Mouse (Mus musculus): ENCODE measurements at regions not wholly inside any gene's neighbourhood (a gene's known extent, or its start where the extent isn't known, plus 50 kb on each side); places are given as distances from the start of the nearest gene placed in this dataset.

DNA sequence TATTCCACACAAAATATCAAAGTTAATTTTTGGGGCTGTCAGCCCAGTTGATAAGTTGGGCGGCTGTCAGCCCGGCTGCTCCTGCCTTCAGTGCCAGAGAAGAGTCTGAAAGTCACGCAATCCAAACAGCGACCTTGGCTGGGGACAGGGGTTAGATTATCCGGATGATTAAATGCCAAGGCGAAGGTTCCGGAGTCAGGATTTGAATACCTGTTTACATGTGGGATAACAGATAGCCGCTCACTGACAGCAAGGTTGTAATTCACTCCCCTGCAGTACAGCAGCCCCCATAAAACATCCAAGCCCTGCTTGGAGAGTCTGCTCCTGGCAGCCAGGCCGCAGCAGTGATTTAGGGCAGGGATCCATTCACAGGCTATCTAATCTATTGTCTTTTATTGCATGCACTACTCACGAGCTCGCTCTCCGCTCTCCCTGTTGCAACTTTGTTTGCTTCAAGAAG is 388.3 kb downstream of the Gm45692 start:
- no peak for DNase-seq (ENCODE audit: low spot score in 2 of 2)

DNA sequence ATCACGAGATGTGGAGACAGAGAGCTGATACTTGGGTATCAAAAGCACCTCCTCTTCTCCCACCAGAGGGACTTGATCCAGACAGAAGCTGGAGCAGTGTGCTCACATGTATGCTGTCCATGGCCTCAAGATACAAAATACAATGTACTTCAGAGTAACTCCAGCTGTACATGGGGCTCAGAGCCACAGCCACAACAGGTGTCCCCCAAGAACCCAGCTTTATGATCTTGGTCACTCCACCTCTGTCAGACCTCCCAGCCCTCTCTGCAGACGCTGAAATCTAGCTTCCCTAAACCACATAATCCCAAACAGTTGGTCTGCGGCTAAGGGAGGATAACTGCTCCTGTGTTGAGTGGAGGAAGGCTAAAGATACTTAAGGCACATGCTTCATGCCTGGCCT is 389.9 kb downstream of the Gm45692 start:
- DNase-seq (ENCODE audit: low spot score in 2 of 2), result no peak

DNA sequence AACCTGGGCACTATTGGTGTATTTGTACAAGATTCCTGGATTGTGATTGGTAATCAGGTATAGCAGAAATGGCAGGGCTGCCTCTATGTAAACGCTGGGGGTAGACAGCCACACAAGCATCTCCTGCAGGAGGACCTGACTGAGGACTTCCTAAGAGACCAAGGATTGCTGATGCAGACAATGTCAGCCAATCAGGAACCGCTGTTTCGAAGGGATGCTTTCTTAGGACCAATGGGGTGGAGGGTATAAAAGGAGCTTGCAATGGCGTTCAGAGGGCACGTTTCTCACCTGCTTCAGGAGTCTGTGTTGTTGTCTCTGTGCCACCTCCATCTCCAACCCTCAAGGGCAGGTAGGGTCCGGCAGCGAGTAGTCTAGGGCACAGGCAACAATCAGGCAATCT is 393.7 kb downstream of the Gm45692 start:
- DNase-seq (ENCODE audit: low spot score in 2 of 2), result no peak

DNA sequence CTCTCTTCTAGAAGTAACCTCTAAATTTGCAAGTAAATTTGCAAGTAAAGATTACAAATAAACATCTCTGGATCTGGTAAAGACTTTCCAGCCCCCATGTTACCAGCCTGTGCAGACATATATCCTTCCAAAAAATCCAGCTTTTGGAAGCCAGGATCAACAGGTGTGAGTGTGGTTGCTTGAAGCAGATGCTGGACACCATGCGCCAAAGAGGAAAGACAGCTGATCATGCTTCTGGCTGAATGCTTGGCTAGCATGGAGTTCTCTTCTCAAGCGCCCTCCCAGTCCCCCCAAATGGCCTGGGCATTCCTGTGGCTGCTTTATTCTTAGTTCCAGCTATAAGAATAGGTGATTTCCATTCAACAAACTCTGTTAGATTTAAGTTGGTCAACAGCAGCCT is 404.9 kb downstream of the Gm45692 start:
- DNase-seq (ENCODE audit: low spot score in 2 of 2), result no peak

DNA sequence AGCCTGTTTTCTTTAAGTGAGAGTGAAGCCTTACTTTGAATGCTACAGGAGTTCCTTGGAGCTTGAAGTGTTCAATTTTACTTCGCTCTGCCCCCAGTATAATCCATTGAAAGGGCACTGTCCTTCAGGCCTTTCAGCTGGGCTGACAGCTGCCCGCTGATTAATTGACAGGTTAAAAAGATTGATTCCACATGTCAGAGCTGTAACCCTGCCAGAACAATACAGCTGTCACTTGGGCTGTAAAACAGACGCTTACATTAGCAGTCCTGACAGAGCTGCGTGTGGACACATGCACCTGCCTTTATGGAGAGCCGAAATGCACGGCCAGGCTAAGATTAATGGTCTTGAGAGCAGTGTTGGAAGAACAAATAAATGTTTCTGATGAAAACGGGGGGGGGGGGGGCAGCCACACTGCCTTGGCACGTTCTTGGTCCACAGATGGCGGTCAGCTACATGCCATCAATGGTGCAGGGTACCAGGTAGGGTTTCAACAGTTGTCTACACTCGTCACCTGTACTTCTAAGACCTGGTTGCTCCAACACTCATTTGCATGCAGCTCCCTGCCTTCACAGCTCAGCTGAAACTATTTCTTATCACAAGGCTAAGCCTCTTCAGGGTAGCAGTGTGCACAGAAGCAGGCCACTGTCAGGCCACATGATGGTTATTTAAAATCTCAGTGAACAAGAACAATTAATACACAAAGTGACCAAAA is 407.3 kb downstream of the Gm45692 start:
- DNase-seq (ENCODE audit: low spot score in 2 of 2), result no peak

DNA sequence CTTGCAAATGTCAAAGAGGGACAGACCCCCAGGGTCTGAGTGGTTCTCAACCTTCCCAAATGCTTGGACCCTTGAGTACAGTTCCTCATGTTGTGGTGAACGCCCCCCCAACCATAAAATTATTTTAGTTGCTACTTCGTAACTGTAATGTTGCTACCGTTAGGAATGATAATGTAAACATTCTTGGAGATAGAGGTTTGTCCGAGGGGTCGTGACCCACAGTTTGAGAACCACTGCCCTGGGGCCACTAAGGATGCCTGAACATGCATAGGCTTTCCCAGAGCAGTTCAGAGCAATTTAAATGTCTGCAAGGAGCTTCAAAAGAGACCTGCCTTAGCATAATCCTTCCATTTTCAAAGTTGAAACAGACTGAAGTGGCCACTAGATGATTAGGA is 407.8 kb downstream of the Gm45692 start:
- no peak for DNase-seq (ENCODE audit: low spot score in 2 of 2)

DNA sequence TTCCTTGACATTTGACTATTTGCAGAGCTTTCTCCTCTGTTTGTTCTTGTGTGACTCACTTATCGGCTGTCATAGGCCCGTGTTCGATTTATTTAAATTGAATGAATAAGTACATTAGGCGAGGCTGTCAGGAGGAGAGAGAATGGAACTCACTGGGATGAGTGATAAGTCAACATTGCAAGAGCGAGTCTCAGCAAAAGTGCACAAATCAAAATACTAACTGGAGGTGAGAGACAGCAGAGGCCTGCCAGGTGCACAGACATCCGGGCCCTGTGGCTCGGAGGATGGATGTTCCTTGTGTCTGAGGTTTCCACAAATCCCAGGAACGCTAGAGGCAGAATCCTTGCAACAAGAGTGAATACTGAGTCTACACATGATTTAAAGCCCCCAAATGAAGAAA is 410.6 kb downstream of the Gm45692 start:
- no peak for DNase-seq (ENCODE audit: low spot score in 2 of 2)

DNA sequence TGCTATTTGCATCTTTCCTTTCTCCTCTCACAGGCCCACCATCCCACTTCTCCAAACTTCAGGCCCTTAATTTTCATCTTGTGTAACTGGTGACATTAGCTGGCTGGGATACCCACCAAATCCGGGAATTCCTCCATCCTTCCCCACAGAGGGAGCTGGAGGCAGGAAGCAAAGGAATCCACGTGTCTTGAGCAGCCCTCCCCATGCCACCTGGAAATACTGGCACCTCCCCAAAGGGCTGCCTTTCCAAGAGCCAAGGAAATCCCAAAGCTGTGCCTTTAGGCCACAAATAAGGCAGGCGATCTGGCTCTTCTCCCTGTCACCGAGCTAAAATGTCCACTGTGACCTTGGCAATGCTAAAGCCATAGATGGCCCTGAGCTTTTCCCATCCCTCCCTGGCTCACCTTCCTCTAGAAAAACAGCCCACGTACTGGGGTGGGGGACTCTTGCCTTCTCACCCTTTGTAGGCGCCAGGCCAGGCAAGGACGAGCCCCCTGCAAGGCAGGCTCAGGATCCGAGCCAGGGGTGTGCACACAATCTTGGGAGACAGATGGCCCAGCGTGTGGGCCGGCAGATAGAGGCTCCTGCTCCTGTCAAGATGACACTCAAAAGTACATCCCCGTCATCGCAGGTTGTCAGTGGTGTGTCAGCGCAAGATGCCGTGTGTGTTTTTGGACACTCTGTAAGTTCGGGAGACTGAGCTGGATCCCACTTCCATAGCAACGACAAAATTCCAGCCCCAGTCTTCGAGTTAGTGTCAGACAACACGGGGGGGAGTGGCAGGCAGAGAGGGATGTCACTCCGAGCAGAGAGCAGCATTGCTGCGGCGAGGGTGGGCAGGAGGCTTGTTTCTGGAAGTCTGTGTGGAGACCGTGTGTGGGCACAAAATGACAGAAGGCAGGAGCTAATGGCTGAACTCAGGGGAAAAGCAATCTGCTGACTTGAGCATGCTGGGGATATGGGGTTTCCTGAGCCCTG is 414.4 kb downstream of the Gm45692 start:
- DNase-seq (ENCODE audit: low spot score in 2 of 2), result peak; percentile 72 to 73

DNA sequence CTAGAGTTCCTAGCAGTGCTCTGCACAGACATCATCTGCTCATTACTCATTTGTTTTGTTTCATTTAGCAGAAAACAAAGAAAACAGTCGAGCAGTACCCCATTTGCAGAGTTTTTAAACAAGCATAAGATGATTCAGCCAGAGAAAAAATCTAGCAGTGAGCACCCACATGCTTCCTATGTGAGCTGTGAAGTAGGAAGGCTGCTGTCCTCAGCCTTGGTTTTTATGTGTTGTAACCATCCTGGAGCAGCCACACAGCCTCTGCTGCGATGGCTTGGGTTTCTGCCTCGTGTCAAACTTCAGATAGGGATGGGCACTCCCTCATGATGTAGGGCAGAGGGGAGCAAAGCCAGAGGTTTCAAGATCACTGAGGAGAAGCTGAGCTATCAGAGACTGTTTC is 416.5 kb downstream of the Gm45692 start:
- DNase-seq (ENCODE audit: low spot score in 2 of 2), result peak; percentile 16 to 52

DNA sequence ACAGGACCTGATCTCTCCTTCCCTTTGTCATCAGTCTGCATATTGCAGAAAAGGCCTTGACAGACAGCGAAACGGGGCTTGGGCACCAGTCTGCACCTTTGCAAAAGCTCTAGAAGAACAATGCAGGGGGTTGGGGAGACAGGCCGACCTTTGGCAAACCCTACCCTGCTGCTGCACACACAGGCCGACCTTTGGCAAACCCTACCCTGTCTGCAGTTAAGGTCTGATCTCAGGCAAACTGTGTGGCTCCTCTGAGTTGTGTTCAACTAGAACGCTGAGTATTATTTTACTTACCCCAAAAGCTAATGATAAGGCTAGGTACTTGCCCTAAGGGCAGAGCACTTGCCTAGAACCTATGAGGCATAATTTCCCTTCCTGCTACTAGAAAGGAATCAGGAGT is 423.4 kb upstream of the Zfp703 start:
- DNase-seq (ENCODE audit: low spot score in 2 of 2), result no peak

DNA sequence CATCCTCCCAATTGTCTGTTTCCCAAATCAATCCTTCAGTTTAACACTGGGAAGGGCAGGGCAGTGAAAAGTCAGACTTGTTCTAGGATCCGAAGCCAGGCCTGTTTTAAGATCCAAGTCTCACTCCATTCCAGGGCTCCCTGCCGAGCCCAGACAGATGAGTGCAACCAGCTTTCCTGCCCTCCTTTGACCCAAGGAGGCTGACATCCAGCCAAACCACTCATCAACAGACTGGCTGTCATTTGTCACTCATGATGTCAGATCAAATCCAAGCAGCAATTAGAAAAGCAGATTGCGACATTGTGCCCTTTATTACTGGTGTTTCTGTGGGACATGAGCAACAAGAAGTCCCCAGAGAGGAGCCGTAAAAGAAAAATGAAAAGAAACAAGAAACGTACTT is 417.9 kb upstream of the Zfp703 start:
- no peak for DNase-seq (ENCODE audit: low spot score in 2 of 2)

DNA sequence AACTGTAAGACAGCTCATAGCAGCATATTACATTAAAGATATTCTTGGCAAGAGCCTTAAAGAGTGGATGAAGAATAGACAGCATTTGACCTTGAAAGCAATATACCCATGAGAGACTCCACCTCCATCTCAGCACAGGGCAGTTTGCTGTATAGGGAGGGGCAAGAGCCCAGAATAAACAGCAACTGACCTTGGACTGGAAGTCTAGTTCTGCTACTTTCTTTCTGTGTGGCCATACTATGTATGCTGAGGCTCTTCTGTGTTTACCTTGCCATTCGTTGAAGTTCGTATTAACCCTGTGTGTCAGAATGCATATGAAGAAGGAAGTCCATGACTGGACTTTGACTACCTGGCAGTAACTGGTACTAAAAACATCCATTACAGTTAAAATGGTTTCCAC is 414.0 kb upstream of the Zfp703 start:
- DNase-seq (ENCODE audit: low spot score in 2 of 2), result no peak

DNA sequence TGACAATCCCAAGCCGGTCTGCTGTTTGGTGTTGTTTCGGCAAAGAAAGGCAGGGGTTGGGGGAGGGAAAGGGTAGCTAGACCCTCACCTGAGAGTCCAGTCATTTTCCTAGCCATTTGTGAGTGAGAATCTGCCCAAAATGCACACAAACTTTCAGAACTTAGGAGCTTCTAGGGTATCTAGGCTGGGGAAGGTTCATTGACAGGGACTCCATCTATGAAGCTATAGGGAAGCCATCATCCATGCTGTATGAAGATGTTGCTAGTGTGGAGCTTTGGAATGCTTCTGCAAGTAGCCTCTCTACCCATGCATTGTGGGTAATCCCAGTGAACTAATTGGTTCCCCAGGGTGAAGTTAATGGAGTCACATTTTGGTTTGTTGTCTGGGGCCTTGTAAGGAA is 412.9 kb upstream of the Zfp703 start:
- DNase-seq (ENCODE audit: low spot score in 2 of 2), result no peak

DNA sequence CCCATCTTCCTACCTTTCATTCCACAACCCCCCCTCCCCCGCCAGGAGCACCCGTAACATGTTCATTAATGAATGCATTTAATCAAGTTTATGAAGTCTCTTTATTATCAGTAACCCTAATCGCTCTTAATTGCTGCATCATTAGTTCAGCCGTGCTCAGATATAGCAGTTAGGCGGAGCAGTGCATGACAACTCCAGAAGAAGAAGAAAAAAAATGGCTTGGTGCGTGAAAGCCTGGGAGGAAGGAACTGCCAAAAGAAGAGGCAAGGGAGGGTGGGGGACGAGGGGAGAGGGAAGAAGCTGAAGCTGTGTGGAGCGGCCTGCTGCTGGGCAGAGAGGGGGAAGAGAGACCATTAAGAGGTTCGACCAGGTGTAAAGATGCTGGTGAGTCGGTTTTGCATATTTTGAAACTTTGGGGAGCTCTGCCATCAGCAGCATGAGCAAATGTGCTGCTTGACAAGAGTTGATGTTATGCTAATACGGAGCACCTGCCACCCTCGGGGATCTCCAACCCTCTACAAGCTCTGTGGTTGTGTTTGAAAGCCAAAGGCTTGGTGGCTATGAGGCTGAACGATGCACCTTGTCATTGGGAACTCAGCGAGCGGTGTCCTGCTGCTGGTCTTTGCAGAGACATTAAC is 408.6 kb upstream of the Zfp703 start:
- no peak for DNase-seq (ENCODE audit: low spot score in 2 of 2)

DNA sequence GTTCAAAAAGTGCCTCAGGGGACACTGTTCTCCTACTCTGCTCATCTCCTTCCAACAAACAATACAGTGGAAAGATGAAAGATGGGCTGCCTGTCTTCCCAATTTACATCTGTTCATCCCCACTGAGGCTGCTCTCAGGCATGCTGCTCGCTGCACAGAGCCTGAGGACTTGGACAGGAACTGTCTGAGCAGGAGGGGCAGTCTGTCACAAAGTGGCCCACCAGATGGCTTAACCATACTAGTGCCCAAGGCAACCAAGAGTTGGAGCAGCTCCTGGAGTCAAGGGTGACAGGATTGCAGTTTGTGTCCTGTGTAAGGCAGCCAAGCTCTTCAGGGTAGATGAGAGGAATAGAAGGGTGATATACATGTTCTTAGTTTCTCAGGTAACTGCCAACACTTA is 388.3 kb upstream of the Zfp703 start:
- DNase-seq (ENCODE audit: low spot score in 2 of 2), result no peak

DNA sequence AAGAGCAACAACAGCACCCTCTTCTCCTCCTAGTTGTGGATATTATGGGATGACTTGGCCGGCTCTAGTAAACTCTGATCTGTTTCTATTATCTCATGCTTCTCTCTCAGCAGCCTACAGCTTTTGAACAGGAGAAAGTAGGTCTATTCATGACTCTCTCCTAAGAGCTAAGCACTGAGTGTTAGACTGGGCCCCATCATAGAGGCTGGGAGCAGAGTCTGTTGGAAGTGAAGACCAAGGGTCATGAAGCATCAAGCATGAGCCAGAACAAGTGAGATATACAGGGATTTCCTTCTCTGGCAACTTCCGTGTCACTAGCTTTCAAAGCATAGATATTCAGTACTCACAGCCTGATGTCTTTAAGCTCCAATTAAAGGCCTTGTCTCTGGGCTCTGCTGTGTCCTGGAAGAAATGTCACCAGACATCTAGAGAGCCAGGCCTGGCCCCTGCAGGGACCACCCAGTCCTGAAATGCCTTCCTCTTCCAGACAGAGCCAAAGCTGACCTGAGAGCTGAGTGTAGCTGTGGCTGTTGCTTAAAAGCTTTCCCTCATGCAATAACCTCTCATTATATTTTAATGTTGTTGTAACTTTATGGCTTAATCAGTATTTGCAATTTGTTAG is 386.4 kb upstream of the Zfp703 start:
- no peak for DNase-seq (ENCODE audit: low spot score in 2 of 2)

DNA sequence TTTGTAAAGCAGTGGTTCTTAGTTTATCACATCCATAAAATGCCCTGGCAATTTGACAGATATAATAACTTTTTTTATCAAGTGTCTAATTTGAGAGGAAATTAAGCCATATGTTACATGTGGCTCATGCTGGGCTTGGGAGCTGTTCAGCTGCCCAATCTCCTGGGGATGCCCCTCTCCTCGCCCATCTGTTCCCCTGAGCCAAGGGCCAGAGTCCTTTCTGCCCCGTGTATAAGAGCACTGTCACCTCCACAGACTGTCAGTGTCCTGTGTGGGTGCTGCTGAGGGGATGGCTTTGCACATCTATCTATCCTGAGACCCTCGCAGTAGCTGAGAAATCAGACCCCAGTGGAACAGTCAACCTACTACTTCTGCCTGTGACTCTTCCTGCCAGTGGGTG is 385.9 kb upstream of the Zfp703 start:
- no peak for DNase-seq (ENCODE audit: low spot score in 2 of 2)

DNA sequence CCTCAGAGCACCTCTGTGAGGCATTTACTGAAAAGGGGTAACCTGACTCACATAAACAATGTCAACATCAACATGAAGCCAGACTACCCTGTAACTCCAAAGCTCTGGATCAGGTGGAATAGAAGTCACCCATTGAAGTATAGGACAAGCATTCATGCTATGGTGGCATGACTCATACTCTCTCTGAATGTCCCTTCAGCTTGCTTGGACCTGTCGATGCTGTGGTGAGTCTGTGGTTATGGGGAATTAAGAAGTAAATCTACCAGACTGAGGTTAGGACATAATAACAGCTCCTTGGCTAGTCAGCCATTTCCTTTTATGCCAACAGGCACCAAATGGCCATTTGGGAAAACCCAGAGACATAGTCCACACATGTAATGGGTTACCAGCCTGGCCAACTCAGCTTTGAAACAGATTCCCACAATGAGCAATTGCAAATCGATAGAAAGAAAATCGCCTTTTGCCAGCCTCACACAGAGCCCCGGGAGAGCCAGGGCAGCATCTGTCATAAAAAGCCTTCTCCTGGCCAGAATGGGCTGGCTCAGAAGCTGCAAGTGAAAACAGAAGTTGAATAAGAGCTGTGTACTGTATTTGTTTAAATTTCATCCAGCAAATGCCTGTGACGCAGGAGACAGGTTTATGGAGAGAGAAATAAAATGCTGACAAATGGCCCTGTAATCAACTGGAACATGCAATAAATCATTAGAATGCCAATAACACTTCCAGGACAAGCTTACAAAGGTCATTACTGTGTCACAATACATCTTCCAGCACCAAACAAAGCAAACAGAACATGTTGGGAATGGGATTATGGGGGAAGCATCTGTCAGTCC is 383.4 kb upstream of the Zfp703 start:
- DNase-seq (ENCODE audit: low spot score in 2 of 2), result no peak

DNA sequence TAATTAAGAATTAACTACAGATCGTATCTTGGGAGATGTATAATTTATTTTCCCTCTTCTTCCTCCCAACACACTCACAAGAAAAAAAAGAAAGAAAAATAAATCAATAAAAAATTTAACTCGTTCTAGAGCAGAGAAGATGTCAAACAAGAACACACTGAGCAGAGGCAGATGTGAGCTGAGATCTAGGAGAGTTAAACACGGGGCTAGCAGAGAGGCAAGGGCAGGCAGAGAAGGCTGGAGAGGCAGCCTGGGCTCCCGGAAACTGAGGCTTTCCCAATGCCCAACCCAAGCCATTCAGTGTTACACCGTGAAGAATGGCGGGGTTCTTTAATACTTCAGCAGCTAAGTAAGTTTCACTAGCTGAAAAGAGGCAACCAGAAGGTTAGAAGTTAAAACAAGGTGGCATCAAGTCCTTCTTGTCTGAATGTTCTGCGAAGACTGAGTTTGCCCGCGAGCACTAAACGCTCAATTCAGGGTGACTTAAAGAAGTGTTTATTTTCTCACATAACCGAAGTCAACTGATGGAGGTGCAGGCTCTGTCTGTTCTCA is 382.7 kb upstream of the Zfp703 start:
- DNase-seq (ENCODE audit: low spot score in 2 of 2), result no peak

DNA sequence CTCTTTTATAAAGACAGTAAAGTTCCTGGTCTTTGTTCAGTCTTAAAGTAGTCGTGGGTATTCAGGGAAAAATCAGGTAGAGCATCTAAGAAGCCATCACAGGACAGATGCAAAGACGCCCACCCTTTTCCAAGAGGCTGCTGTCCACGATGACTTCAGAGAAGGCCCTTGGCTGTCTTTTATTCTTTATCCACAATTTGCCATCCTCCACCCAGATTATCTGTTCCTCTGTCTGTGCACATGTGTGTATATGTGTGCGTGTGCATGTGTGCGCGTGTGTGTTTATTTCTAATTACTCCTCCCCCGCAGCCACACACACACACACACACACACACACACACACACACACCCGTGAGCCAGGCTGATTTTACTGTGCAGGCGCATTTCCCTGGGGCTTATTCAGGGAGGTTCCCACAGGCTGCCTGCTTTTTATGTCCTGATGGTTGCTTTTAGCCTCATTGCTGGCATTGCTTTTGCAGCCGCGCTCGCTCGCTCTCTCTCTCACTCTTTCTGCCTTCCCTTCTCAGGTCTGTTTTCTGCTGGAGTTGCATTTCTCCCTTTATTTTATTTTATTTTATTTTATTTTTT is 381.6 kb upstream of the Zfp703 start:
- no peak for DNase-seq (ENCODE audit: low spot score in 2 of 2)

Data from frontal cortex, postnatal 36 days (tissue).